Mouse (Mus musculus) myocyte (in vitro differentiated cells): ENCODE results near the gene Cox4i1. TPM values are rescaled to one million over a fixed set of nuclear protein-coding genes. Genes with fewer than 3 reads are reported as not detected.
"Not testable (repeated sequence)": the region's sequence is repeated elsewhere in the genome, so short reads cannot be mapped to it uniquely, and the experiment has no call there.

Experiments
- H3K27me3 ChIP-seq: one replicate; pipeline ENCODE4 v1.6.1; 2011; ENCODE audit not compliant: control insufficient read depth, insufficient read depth, insufficient read length
- H3K36me3 ChIP-seq: one replicate; pipeline ENCODE4 v1.6.1; 2011; ENCODE audit not compliant: control insufficient read depth, insufficient read depth
- H3K4me2 ChIP-seq: one replicate; pipeline ENCODE4 v1.6.1; 2011; ENCODE audit warnings: low read depth, control low read depth
- H3K4me3 ChIP-seq: one replicate; pipeline ENCODE4 v1.5.1; 2011; ENCODE audit warnings: mild to moderate bottlenecking, control low read depth, moderate library complexity
- H3K79me2 ChIP-seq: one replicate; pipeline ENCODE4 v1.6.1; 2011; ENCODE audit not compliant: control insufficient read depth, insufficient read depth
- H3ac ChIP-seq: one replicate; pipeline ENCODE4 v1.6.1; 2011; ENCODE audit not compliant: control insufficient read depth, insufficient read length
- CEBPB ChIP-seq: IDR thresholded peaks from 2 replicates; pipeline ENCODE4 v1.6.1; 2011; ENCODE audit warnings: mild to moderate bottlenecking, moderate library complexity; ENCODE audit not compliant: poor library complexity, insufficient read depth, severe bottlenecking
- E2F4 ChIP-seq: IDR thresholded peaks from one replicate; pipeline ENCODE4 v1.6.1; 2011; ENCODE audit warnings: mild to moderate bottlenecking, control low read depth, moderate library complexity; ENCODE audit not compliant: insufficient read depth
- MAX ChIP-seq: IDR thresholded peaks from one replicate; pipeline ENCODE4 v1.6.1; 2011; ENCODE audit warnings: low read depth, mild to moderate bottlenecking, control low read depth
- MYOD1 ChIP-seq, 3 experiments: IDR thresholded peaks; one replicate each; pipeline ENCODE4 v1.6.1; 2011; ENCODE audit warnings: control low read depth in 2 of 3, low read depth in 2 of 3, mild to moderate bottlenecking in 2 of 3, moderate library complexity in 1 of 3; ENCODE audit not compliant: insufficient read length in 2 of 3, control insufficient read depth in 1 of 3
- MYOG ChIP-seq, 3 experiments: IDR thresholded peaks; one replicate each; pipeline ENCODE4 v1.6.1; 2011; ENCODE audit warnings: control low read depth in 2 of 3, low read depth in 2 of 3, mild to moderate bottlenecking in 2 of 3; ENCODE audit not compliant: insufficient read length in 2 of 3, control insufficient read depth in 1 of 3, insufficient read depth in 1 of 3
- POLR2A ChIP-seq: IDR thresholded peaks from one replicate; pipeline ENCODE4 v1.6.1; 2011; ENCODE audit warnings: low read depth, mild to moderate bottlenecking, control low read depth, moderate library complexity; ENCODE audit not compliant: insufficient read length
- POLR2AphosphoS2 ChIP-seq: IDR thresholded peaks from one replicate; pipeline ENCODE4 v1.6.1; 2011; ENCODE audit warnings: low read depth, control low read depth; ENCODE audit not compliant: insufficient read length
- REST ChIP-seq: IDR thresholded peaks from one replicate; pipeline ENCODE4 v1.6.1; 2011; ENCODE audit warnings: mild to moderate bottlenecking, control low read depth, moderate library complexity; ENCODE audit not compliant: insufficient read depth, insufficient read length
- SRF ChIP-seq: IDR thresholded peaks from one replicate; pipeline ENCODE4 v1.6.1; 2011; ENCODE audit warnings: low read depth; ENCODE audit not compliant: control insufficient read depth, insufficient read length
- TCF12 ChIP-seq: IDR thresholded peaks from one replicate; pipeline ENCODE4 v1.6.1; 2011; ENCODE audit warnings: mild to moderate bottlenecking, control low read depth; ENCODE audit not compliant: poor library complexity, insufficient read depth, severe bottlenecking
- TCF3 ChIP-seq: IDR thresholded peaks from one replicate; pipeline ENCODE4 v1.6.1; 2011; ENCODE audit warnings: low read depth, control low read depth; ENCODE audit not compliant: insufficient read length
- USF1 ChIP-seq: IDR thresholded peaks from one replicate; pipeline ENCODE4 v1.6.1; 2011; ENCODE audit warnings: low read depth, mild to moderate bottlenecking, control low read depth, moderate library complexity
- polyA plus RNA-seq: library from polyadenylated mRNA; unstranded; fragments of >200 nt; fragmentation: generic; extraction: Trizol; gene quantifications from one replicate; pipeline ENCODE4 v1.2.1, GENCODE M21; 2012; ENCODE audit warnings: missing spikeins

The Cox4i1 gene
- polyA plus RNA-seq, 1 experiment: 1,903 TPM

DNA sequence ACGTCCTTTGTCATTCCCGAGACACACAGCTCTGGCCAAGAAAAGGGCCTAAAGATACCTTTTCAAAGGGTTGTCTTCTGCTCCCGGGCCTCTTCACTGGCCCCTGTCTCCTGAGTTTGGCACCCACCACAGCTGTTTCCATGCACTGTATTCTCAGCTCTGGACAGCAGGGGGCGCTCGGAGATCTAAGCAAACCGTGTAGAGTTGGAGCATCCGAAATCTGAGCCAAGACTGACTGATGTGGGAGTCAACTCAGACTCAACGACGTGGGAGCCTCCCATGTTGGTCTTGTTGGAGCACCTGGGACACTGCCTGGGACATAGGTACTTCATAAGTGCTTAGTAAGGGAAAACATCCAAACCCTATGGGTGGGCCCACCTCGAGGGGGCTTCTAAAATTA is 10.4 kb downstream of the Cox4i1 start:
- Histone ChIP-seq H3K79me2 (no peaks in the 10 kb centered on the region), H3K36me3 (peaks cover 6% of the 10 kb centered on the region), H3ac (no peak overlapping the region), H3K4me3 (no peak overlapping the region), H3K4me2 (no peak overlapping the region), H3K27me3 (no peaks in the 10 kb centered on the region)
- no peak for TF ChIP-seq E2F4
- TF ChIP-seq TCF12: no peak
- no peak for TF ChIP-seq TCF3
- TF ChIP-seq MAX: no peak
- no peak for TF ChIP-seq POLR2AphosphoS2
- TF ChIP-seq MYOG (IDR thresholded peaks at IDR 0.05; ENCODE audit: control insufficient read depth in 1 of 3, insufficient read depth in 1 of 3, insufficient read length in 2 of 3, low read depth in 2 of 3): no peak
- TF ChIP-seq USF1: no peak
- no peak for TF ChIP-seq MYOD1 (IDR thresholded peaks at IDR 0.05; ENCODE audit: control insufficient read depth in 1 of 3, insufficient read length in 2 of 3, low read depth in 2 of 3)
- TF ChIP-seq SRF: no peak
- no peak for TF ChIP-seq POLR2A
- TF ChIP-seq CEBPB: no peak

DNA sequence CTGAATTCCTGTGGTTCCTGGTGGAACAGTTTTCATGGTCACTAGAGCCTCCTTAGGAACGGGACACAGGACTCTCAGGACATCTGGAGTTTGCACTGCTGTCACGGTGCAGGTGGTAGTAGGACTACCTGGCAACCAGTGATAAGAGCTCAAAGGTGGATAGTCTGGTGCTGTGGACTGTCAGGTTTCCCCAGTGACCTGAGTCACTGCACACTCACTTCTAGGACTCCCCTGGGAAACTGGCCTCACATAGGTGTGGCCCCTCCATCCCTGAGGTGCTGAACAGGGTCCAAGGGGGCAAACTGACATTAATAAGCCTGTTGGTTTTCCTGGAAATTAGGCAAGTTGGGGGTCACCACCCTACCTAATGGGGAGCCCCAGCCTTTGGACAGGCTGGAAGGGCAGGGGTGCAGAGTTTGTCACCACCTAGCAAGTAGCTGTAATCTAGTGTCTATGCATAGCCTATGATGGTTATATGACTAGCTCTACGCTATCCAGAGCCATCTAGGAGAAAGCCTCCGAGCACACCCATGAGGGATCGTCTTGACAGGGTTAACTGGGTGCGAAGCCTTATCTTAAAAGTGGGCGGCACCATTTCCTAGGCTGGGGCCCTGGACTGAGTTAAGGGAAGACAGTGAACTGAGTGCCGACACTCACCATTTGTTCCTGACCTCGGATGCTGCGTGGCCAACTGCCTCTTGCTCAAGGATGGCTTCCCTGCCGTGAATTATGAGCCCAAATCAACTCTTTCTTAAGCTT is 11.8 kb downstream of the Cox4i1 start:
- Histone ChIP-seq H3K4me3 (no peak overlapping the region), H3K36me3 (no peaks in the 10 kb centered on the region), H3K4me2 (no peak overlapping the region), H3K27me3 (no peaks in the 10 kb centered on the region), H3K79me2 (no peaks in the 10 kb centered on the region), H3ac (no peak overlapping the region)
- TF ChIP-seq MAX (no peak), E2F4 (no peak), SRF (no peak), POLR2AphosphoS2 (no peak), MYOD1 (IDR thresholded peaks at IDR 0.05; ENCODE audit: control insufficient read depth in 1 of 3, insufficient read length in 2 of 3, low read depth in 2 of 3) (no peak), USF1 (no peak), TCF12 (no peak), TCF3 (no peak), MYOG (IDR thresholded peaks at IDR 0.05; ENCODE audit: control insufficient read depth in 1 of 3, insufficient read depth in 1 of 3, insufficient read length in 2 of 3, low read depth in 2 of 3) (no peak), POLR2A (no peak), REST (no peak), CEBPB (no peak)

DNA sequence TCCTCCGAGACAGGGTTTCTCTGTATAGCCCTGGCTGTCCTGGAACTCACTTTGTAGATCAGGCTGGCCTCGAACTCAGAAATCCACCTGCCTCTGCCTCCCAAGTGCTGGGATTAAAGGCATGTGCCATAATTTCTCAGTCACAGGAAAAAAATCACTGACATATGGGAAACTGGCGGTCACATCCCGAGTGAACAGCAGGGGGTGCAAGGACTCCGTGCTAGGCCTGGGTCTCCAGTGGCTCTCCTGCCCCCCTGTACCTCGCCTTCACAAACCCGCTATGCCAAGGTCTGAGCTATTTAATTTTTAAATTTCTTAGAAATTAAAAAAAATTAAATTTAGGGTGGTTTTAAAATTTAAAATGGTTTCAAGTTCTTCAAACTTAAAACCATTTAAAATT is 12.4 kb downstream of the Cox4i1 start:
- H3K36me3 ChIP-seq, H3K4me3 ChIP-seq, H3ac ChIP-seq, H3K79me2 ChIP-seq, H3K27me3 ChIP-seq, H3K4me2 ChIP-seq: not testable (repeated sequence)

DNA sequence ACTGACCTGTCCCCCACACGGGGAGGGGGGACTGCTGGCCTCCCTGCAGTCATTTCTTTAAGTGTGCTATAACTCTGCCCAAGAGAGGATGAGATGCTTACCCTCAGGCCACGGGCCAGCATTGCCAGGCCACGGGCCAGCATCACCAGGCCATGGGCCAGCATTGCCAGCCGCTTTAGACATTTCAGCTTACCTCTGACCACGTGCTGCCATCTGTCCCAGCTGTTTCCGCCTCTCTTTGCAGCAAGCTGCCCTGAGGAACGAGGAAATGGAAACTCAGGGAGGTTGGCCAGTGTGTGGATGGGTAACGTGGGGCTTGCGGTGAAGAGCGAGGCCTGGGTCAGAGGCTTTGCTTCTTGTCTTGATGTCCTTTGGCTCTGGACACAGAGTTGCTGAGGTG is 13.1 kb downstream of the Cox4i1 start:
- Histone ChIP-seq H3K4me2 (no peak overlapping the region), H3ac (no peak overlapping the region), H3K4me3 (no peak overlapping the region), H3K27me3 (peaks cover 1% of the 10 kb centered on the region), H3K36me3 (no peaks in the 10 kb centered on the region), H3K79me2 (no peaks in the 10 kb centered on the region)
- TF ChIP-seq REST: no peak
- no peak for TF ChIP-seq USF1
- no peak for TF ChIP-seq MYOG (IDR thresholded peaks at IDR 0.05; ENCODE audit: control insufficient read depth in 1 of 3, insufficient read depth in 1 of 3, insufficient read length in 2 of 3, low read depth in 2 of 3)
- TF ChIP-seq CEBPB: no peak
- no peak for TF ChIP-seq TCF12
- no peak for TF ChIP-seq MYOD1 (IDR thresholded peaks at IDR 0.05; ENCODE audit: control insufficient read depth in 1 of 3, insufficient read length in 2 of 3, low read depth in 2 of 3)
- no peak for TF ChIP-seq POLR2A

DNA sequence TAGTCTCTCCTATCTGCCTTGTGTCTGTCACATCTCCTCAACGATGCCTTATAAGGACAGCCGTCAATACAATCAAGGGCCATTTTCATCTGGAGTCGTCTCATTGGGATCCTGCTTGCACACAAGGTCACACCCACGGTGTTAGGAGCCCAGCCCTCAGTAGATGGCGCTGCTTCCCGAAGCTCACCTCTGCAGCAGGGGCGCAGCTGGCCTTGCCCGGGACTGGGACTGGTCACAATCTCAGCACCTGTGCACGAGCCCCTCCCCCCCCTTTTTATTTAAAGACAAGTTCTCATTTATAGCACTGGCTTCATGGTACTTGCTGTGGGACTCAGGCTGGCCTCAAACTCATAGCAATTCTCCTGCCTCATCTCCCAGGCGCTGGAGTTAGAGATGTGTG is 15.6 kb downstream of the Cox4i1 start:
- Histone ChIP-seq H3K4me2 (no peak overlapping the region), H3ac (no peak overlapping the region), H3K36me3 (no peaks in the 10 kb centered on the region), H3K27me3 (peaks cover 24% of the 10 kb centered on the region), H3K4me3 (no peak overlapping the region), H3K79me2 (no peaks in the 10 kb centered on the region)
- TF ChIP-seq MYOG (IDR thresholded peaks at IDR 0.05; ENCODE audit: control insufficient read depth in 1 of 3, insufficient read depth in 1 of 3, insufficient read length in 2 of 3, low read depth in 2 of 3) (peak in 2 of 3 experiments; percentile 15 to 18), MYOD1 (IDR thresholded peaks at IDR 0.05; ENCODE audit: control insufficient read depth in 1 of 3, insufficient read length in 2 of 3, low read depth in 2 of 3) (peak in 1 of 3 experiments; percentile 51), USF1 (no peak), POLR2A (no peak)
